In the genomic region with DNA sequence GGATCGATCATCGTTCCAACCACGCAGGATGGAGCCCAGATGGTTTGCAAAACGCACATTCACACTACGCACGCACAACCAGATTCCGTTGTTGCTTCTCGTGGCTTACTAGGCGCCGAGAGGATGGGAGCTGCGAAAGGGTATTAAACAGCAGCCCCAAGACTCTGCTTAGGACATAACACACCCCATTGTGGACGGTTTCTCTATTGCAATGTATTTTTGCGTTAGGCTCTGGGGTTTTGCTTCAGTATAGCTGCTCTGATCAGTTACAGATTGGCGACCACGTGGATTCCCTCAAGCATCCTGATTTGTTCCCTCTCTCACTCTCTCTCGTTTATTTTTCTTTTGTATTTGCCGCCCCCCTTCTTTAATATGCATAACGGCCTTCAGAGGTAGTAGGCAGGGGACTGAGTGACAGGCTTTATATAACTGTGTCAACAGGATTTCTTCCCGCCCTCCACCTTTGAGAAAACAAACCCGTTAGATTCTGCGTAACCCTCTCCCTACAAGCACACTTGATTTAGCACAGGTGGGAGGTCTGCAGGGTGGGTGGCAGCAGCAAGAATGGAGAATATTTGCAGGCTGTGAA, we compare ENCODE assay signal across 1 mouse cellular context.
TF ChIP-seq lines count a peak whose summit lies in the region.

No protein-coding gene starts in this region.

TF ChIP-seq in MEL, 35 proteins besides CTCF, POLR2A, EP300 and RAD21 (continued from another document):
- peak; percentile 82 for TF ChIP-seq MAX (IDR thresholded peaks at IDR 0.05; ENCODE audit: low read length)
- TF ChIP-seq UBTF (IDR thresholded peaks at IDR 0.05; ENCODE audit: borderline replicate concordance, insufficient read depth, low read depth, low read length): no peak
- no peak for TF ChIP-seq RCOR1 (IDR thresholded peaks at IDR 0.05; ENCODE audit: low read depth, low read length)
- peak; percentile 62 for TF ChIP-seq USF1 (IDR thresholded peaks at IDR 0.05; ENCODE audit: low read depth, low read length)
- no peak for TF ChIP-seq POLR2AphosphoS5 (IDR thresholded peaks at IDR 0.05; ENCODE audit: borderline replicate concordance, low read depth, low read length)
- TF ChIP-seq E2F4 (IDR thresholded peaks at IDR 0.05; ENCODE audit: borderline replicate concordance, low read depth, low read length): 0 out of 2 replicates have a peak, but pooled peaks have one; percentile 41
- no peak for TF ChIP-seq CHD2 (IDR thresholded peaks at IDR 0.05; ENCODE audit: low read length)
- TF ChIP-seq USF2 (IDR thresholded peaks at IDR 0.05; ENCODE audit: borderline replicate concordance in 1 of 2, insufficient read depth in 1 of 2, low read depth in 1 of 2, low read length in 2 of 2): no peak
- no peak for TF ChIP-seq MEF2A (IDR thresholded peaks at IDR 0.05; ENCODE audit: extremely low read depth, insufficient replicate concordance, low read depth, low read length, poor library complexity, severe bottlenecking)
- no peak for TF ChIP-seq HCFC1 (IDR thresholded peaks at IDR 0.05; ENCODE audit: low read depth, low read length)
- TF ChIP-seq SIN3A (IDR thresholded peaks at IDR 0.05; ENCODE audit: low read length): peak; percentile 42; the same call in 1 of the 2 replicates
- no peak for TF ChIP-seq MAFK (IDR thresholded peaks at IDR 0.05; ENCODE audit: borderline replicate concordance, low read depth, low read length)
- no peak for TF ChIP-seq POLR2AphosphoS2 (IDR thresholded peaks at IDR 0.05; ENCODE audit: low read length)
- no peak for TF ChIP-seq ZKSCAN1 (IDR thresholded peaks at IDR 0.05; ENCODE audit: low read depth, low read length)
- TF ChIP-seq NRF1 (IDR thresholded peaks at IDR 0.05; ENCODE audit: insufficient read depth, low read depth, low read length, poor library complexity, severe bottlenecking): no peak
- TF ChIP-seq ETS1 (IDR thresholded peaks at IDR 0.05; ENCODE audit: low read depth, low read length): 0 out of 2 replicates have a peak, but pooled peaks have one; percentile 4
- TF ChIP-seq MAZ (IDR thresholded peaks at IDR 0.05; ENCODE audit: low read depth, low read length): no peak
- TF ChIP-seq MYB (IDR thresholded peaks at IDR 0.05; ENCODE audit: low read depth, low read length): no peak
- TF ChIP-seq ZC3H11A (IDR thresholded peaks at IDR 0.05; ENCODE audit: low read depth, low read length): no peak
- no peak for TF ChIP-seq ELF1 (IDR thresholded peaks at IDR 0.05; ENCODE audit: low read depth, low read length)
- no peak for TF ChIP-seq GATA1 (IDR thresholded peaks at IDR 0.05; ENCODE audit: low read depth, low read length)
- TF ChIP-seq KAT2A (conservative IDR thresholded peaks at IDR 0.05; ENCODE audit: low read depth, low read length): no peak
TF ChIP-seq in MEL: peak in this region for 8.
